Mouse (Mus musculus) kidney, postnatal 0 days (tissue): ENCODE data around the gene Tspan18. TPM values are rescaled to one million over a fixed set of nuclear protein-coding genes. Genes with fewer than 3 reads are reported as not detected.

Experiments
- ATAC-seq: fragments of 200-750 bp; cut with Nextera tagmentation; replicated peaks from 2 replicates; pipeline ENCODE4 v1.8.0; 2017; ENCODE audit warnings: low read depth, moderate number of reproducible peaks, moderate TSS enrichment, moderate library complexity; ENCODE audit not compliant: low FRiP score
- DNase-seq: peaks from one replicate; pipeline ENCODE4 v3.0.0-alpha.2; 2016; ENCODE audit warnings: low spot score
- H3K27ac ChIP-seq: fragments of 300-500 bp; sonication (generic); 2 replicates; pipeline ENCODE4 v1.5.1; 2014; ENCODE audit warnings: mild to moderate bottlenecking
- H3K27me3 ChIP-seq: fragments of 300-500 bp; sonication (generic); 2 replicates; pipeline ENCODE4 v1.6.1; 2014; ENCODE audit warnings: low read length, mixed read lengths; ENCODE audit not compliant: insufficient read depth
- H3K36me3 ChIP-seq: fragments of 300-500 bp; sonication (generic); 2 replicates; pipeline ENCODE4 v1.6.1; 2014; ENCODE audit warnings: low read length, mixed read lengths; ENCODE audit not compliant: insufficient read depth
- H3K4me1 ChIP-seq: fragments of 300-500 bp; sonication (generic); replicated peaks from 2 replicates; pipeline ENCODE4 v1.6.1; 2014; ENCODE audit warnings: antibody characterized with exemption, low read length, mixed read lengths; ENCODE audit not compliant: insufficient read depth
- H3K4me2 ChIP-seq: fragments of 300-500 bp; sonication (generic); 2 replicates; pipeline ENCODE4 v1.6.1; 2014; ENCODE audit warnings: mild to moderate bottlenecking, low read length, moderate library complexity, mixed read lengths
- H3K4me3 ChIP-seq: fragments of 300-500 bp; sonication (generic); replicated peaks from 2 replicates; pipeline ENCODE4 v1.5.1; 2014; ENCODE audit warnings: low read depth, low read length
- H3K9ac ChIP-seq: fragments of 300-500 bp; sonication (generic); 2 replicates; pipeline ENCODE4 v1.6.1; 2014; ENCODE audit warnings: low read depth, low read length
- H3K9me3 ChIP-seq: fragments of 300-500 bp; sonication (generic); replicated peaks from 2 replicates; pipeline ENCODE4 v1.6.1; 2016; ENCODE audit warnings: low read length, inconsistent platforms, mixed read lengths
- CTCF ChIP-seq: IDR thresholded peaks from 2 replicates; pipeline ENCODE4 v1.5.1; 2016; ENCODE audit warnings: antibody characterized with exemption, low read depth, mild to moderate bottlenecking, moderate library complexity
- WGBS: fragments of 180-500 bp; shearing (Covaris S2); extraction: QIAGEN DNeasy Blood & Tissue Kit; methylation state at CpG from one replicate; pipeline ENCODE4 v1.1.7; 2014; 5-methylcytosine and 5-hydroxymethylcytosine counted together
- polyA plus RNA-seq: library from polyadenylated mRNA; unstranded; fragments of >200 nt; fragmentation: Nextera tagmentation; extraction: Ambion mirVana; gene quantifications from 2 replicates; pipeline ENCODE4 v1.2.1, GENCODE M21; 2015

Gene Tspan18
- polyA plus RNA-seq, 1 experiment from 2014 or later, result 29.2 TPM

DNA sequence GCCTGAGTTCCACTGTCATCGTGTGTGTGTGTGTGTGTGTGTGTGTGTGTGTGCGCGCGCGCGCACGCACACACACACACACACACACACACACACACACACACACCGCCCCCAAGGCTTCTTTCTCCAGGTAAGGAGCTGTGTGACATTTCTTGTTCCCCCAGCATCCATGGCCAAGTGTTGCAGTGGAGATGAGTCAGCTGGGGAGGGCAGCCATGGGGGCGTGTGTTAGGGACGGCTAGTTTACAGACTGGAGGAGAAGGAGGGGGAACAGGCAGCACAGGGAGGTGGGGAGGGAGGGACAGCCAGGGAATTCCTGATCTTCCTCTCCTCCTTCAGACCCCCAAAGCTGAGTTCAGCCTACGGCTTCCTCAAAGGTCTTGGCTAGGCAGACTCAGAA, 151.4 kb downstream of the Tspan18 start:
- DNase-seq (no peak), ATAC-seq (no peak)
- Histone ChIP-seq H3K9ac (no peak overlapping the region), H3K27ac (no peak overlapping the region), H3K4me1 (0 out of 2 replicates have a peak, but pooled peaks cover 6% of the 10 kb centered on the region), H3K9me3 (no peaks in the 10 kb centered on the region), H3K27me3 (peaks cover 9% of the 10 kb centered on the region), H3K4me3 (no peak overlapping the region), H3K36me3 (no peaks in the 10 kb centered on the region), H3K4me2 (no peak overlapping the region)
- TF ChIP-seq CTCF, result no peak
- 64% methylated on average over 11 of the region's 11 CpGs for WGBS

DNA sequence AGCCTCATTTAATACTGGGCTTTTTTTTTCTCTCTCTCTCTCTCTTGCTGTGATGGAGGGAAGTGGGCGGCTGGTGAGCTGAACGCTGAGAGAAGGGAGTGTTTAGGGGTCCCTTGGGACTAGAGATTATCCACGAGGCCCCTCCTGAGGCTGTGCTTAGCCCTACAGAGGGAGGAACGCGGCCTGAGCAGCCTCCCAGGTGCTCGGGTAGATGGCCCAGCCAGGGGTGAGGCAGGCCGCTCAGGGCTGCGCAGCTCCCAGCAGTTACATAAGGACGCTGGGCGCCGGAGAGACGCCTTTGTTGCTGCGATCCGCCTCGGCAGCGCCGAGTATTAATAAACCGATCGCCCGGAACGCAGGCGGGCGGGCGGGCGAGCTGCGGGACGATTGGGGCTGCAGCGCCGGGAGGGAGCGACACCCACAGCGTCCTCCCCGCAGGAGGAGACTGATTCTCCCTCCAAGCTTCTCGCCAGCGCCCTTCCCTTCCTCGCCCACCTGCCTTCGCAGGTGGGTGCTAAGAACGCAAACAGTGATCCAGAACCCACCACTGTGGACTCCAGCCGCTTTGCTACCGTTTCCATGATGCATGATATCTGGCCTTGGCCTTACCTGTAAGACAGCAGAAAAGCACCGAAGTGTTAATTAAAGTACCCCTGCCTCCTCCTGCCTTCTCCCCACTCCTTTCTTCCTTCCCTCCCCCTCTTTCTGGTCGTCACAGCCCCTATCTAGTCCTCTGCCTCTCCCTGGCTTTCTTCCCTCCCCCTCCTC, 154.0 kb downstream of the Tspan18 start:
- Histone ChIP-seq H3K27ac (no peak overlapping the region), H3K9ac (peak overlapping the region; percentile 28; the same call in 1 of the 2 replicates), H3K4me2 (peak overlapping the region; percentile 54), H3K9me3 (no peaks in the 10 kb centered on the region), H3K4me3 (0 out of 2 replicates have a peak overlapping the region, but pooled peaks have one; percentile 13), H3K36me3 (no peaks in the 10 kb centered on the region), H3K27me3 (peaks cover 9% of the 10 kb centered on the region), H3K4me1 (0 out of 2 replicates have a peak, but pooled peaks cover 13% of the 10 kb centered on the region)
- WGBS, result 4% methylated on average over 35 of the region's 41 CpGs
- no peak for TF ChIP-seq CTCF
- peak; percentile 47 for DNase-seq
- ATAC-seq, result no peak

GRCm38 (mm10) chr2:93179603-93180002, 154.7 kb downstream of the Tspan18 start:
- DNase-seq (no peak), ATAC-seq (no peak)
- peaks cover 9% of the 10 kb centered on the region for H3K27me3 ChIP-seq
- no peaks in the 10 kb centered on the region for H3K9me3 ChIP-seq
- no peaks in the 10 kb centered on the region for H3K36me3 ChIP-seq
- H3K9ac ChIP-seq, result no peak overlapping the region
- 0 out of 2 replicates have a peak, but pooled peaks cover 13% of the 10 kb centered on the region for H3K4me1 ChIP-seq
- H3K27ac ChIP-seq, result no peak overlapping the region
- TF ChIP-seq CTCF, result no peak
- no peak overlapping the region for H3K4me3 ChIP-seq
- peak overlapping the region; percentile 54; the same call in 1 of the 2 replicates for H3K4me2 ChIP-seq
- WGBS, result 69% methylated on average over 5 of the region's 5 CpGs

GRCm38 (mm10) chr2:93178313-93178677, 156.0 kb downstream of the Tspan18 start:
- peaks cover 9% of the 10 kb centered on the region for H3K27me3 ChIP-seq
- H3K9ac ChIP-seq, result no peak overlapping the region
- no peak overlapping the region for H3K27ac ChIP-seq
- no peak overlapping the region for H3K4me2 ChIP-seq
- H3K36me3 ChIP-seq, result no peaks in the 10 kb centered on the region
- H3K4me1 ChIP-seq, result 0 out of 2 replicates have a peak, but pooled peaks cover 13% of the 10 kb centered on the region
- H3K9me3 ChIP-seq, result no peaks in the 10 kb centered on the region
- ATAC-seq (no peak), DNase-seq (no peak)
- 72% methylated on average over 4 of the region's 4 CpGs for WGBS
- H3K4me3 ChIP-seq, result no peak overlapping the region
- no peak for TF ChIP-seq CTCF

- Histone ChIP-seq H3K4me1 (0 out of 2 replicates have a peak, but pooled peaks cover 13% of the 10 kb centered on the region), H3K4me2 (no peak overlapping the region), H3K9me3 (no peaks in the 10 kb centered on the region), H3K27ac (no peak overlapping the region), H3K9ac (no peak overlapping the region), H3K4me3 (no peak overlapping the region), H3K27me3 (peaks cover 9% of the 10 kb centered on the region), H3K36me3 (no peaks in the 10 kb centered on the region)
- 70% methylated on average over 20 of the region's 20 CpGs for WGBS
- ATAC-seq (no peak), DNase-seq (no peak)
- no peak for TF ChIP-seq CTCF
Measured at GRCm38 (mm10) chr2:93177668-93178312, 156.5 kb downstream of the Tspan18 start.

GRCm38 (mm10) chr2:93176871-93177667, 157.2 kb downstream of the Tspan18 start:
- TF ChIP-seq CTCF, result no peak
- peak; percentile 44 for ATAC-seq
- Histone ChIP-seq H3K4me1 (0 out of 2 replicates have a peak, but pooled peaks cover 13% of the 10 kb centered on the region), H3K27ac (no peak overlapping the region), H3K9me3 (no peaks in the 10 kb centered on the region), H3K27me3 (peaks cover 9% of the 10 kb centered on the region), H3K4me3 (no peak overlapping the region), H3K36me3 (no peaks in the 10 kb centered on the region), H3K4me2 (peak overlapping the region; percentile 35; the same call in 1 of the 2 replicates), H3K9ac (no peak overlapping the region)
- peak; percentile 51 for DNase-seq
- WGBS, result 8% methylated on average over 17 of the region's 17 CpGs
